Mouse (Mus musculus) testis, adult 10 weeks (tissue): Measurements from ENCODE around the gene Vmn2r4. TPM values are rescaled to one million over a fixed set of nuclear protein-coding genes. Genes with fewer than 3 reads are reported as not detected.

ENCODE experiments used
- polyA plus RNA-seq: library from polyadenylated mRNA; stranded (reverse); fragments of 350-450 nt; fragmentation: Illumina TruSeq; extraction: RNeasy Lipid Tissue Mini Kit (QIAGEN cat#74804); gene quantifications from one replicate; pipeline ENCODE4 v1.2.3, GENCODE M21; 2014; ENCODE audit warnings: low read depth, low replicate concordance

Gene Vmn2r4
- polyA plus RNA-seq: 0.90 TPM

GRCm38 (mm10) chr3:64415268-64415667 is at the start of gene Vmn2r4:
Vmn2r4 (minus strand) TSS chr3:64415368.

Other genes with a start within 250 kb of the Vmn2r4 start
- not detected for gene Vmn2r3, start 125.7 kb downstream of the Vmn2r4 start, polyA plus RNA-seq
- gene Vmn2r5, start 94.5 kb upstream of the Vmn2r4 start, polyA plus RNA-seq: 0.10 TPM
- 0.13 TPM for gene Vmn2r6, start 150.5 kb upstream of the Vmn2r4 start, polyA plus RNA-seq